Mouse (Mus musculus): ENCODE measurements at regions not wholly inside any gene's neighbourhood (a gene's known extent, or its start where the extent isn't known, plus 50 kb on each side); places are given as distances from the start of the nearest gene placed in this dataset.

- no peak for TF ChIP-seq CTCF (IDR thresholded peaks at IDR 0.05; ENCODE audit: low read depth)
- TF ChIP-seq EP300 (IDR thresholded peaks at IDR 0.05; ENCODE audit: low read depth) = no peak
Measured at GRCm38 (mm10) chr6:143554946-143555345, 387.9 kb downstream of the Etnk1 start.
